Mouse (Mus musculus) heart, adult 2 months (tissue): ENCODE measurements around the gene Pimreg. TPM values are rescaled to one million over a fixed set of nuclear protein-coding genes. Genes with fewer than 3 reads are reported as not detected.

Experiments
- DNase-seq, 2 experiments: peaks; one replicate each; pipeline ENCODE4 v3.0.0; 2021
- H3K27ac ChIP-seq: fragments of 200-600 bp; 2 replicates; pipeline ENCODE4 v1.8.1; 2022
- H3K27me3 ChIP-seq: fragments of 200-500 bp; 2 replicates; pipeline ENCODE4 v1.6.1; 2012; ENCODE audit warnings: mild to moderate bottlenecking, low read length, inconsistent platforms, mixed read lengths; ENCODE audit not compliant: control insufficient read depth, insufficient read depth
- H3K36me3 ChIP-seq: fragments of 200-500 bp; 2 replicates; pipeline ENCODE4 v1.6.1; 2012; ENCODE audit warnings: low read length, inconsistent platforms; ENCODE audit not compliant: control insufficient read depth, insufficient read depth
- H3K4me1 ChIP-seq: fragments of 200-500 bp; 2 replicates; pipeline ENCODE4 v1.6.1; 2011; ENCODE audit warnings: low read length; ENCODE audit not compliant: control insufficient read depth, insufficient read depth
- H3K4me3 ChIP-seq: fragments of 200-600 bp; 2 replicates; pipeline ENCODE4 v1.8.1; 2022
- H3K79me2 ChIP-seq: fragments of 200-500 bp; replicated peaks from 2 replicates; pipeline ENCODE4 v1.6.1; 2012; ENCODE audit warnings: mild to moderate bottlenecking, inconsistent platforms, low read length, moderate library complexity, mixed read lengths; ENCODE audit not compliant: control insufficient read depth, insufficient read depth
- H3K9ac ChIP-seq: fragments of 200-500 bp; 2 replicates; pipeline ENCODE4 v1.6.1; 2012; ENCODE audit warnings: low read depth, mild to moderate bottlenecking, control low read depth, inconsistent platforms, low read length, mixed read lengths
- CTCF ChIP-seq: fragments of 200-600 bp; IDR thresholded peaks from 2 replicates; pipeline ENCODE4 v1.8.1; 2022; ENCODE audit warnings: antibody characterized with exemption, mild to moderate bottlenecking, moderate library complexity
- EP300 ChIP-seq: fragments of 200-500 bp; IDR thresholded peaks from 2 replicates; pipeline ENCODE4 v1.6.1; 2011; ENCODE audit warnings: low read depth, low read length, control low read depth; ENCODE audit not compliant: insufficient read depth
- POLR2A ChIP-seq: fragments of 200-500 bp; IDR thresholded peaks from 2 replicates; pipeline ENCODE4 v1.6.1; 2011; ENCODE audit warnings: mild to moderate bottlenecking, low read depth, low read length, control low read depth; ENCODE audit not compliant: insufficient read depth
- WGBS: fragments of 180-500 bp; shearing (Covaris S2); methylation state at CpG from one replicate; pipeline ENCODE4 v1.1.7; 2018; 5-methylcytosine and 5-hydroxymethylcytosine counted together
- intact Hi-C: fragments of 180-260 bp; cut with DNase I; formaldehyde crosslinking; loops from one replicate; pipeline ENCODE4 v1.15.1; 2025
- polyA plus RNA-seq: library from polyadenylated mRNA; depleted of rRNA; stranded (reverse); fragments of >200 nt; gene quantifications from 2 replicates; pipeline ENCODE4 v1.2.3, GENCODE M21; 2012; rRNA removed
- total RNA-seq, 2 experiments: library from RNA; stranded (reverse); gene quantifications; 2 replicates each; pipeline ENCODE4 v1.2.3; 2021

Gene Pimreg
- total and polyA plus RNA-seq, 3 experiments = 0.45 to 0.75 TPM; not detected in 1

- H3K27me3 ChIP-seq = no peaks in the 10 kb centered on the region
- H3K4me1 ChIP-seq = peaks cover 7% of the 10 kb centered on the region; the same call in 1 of the 2 replicates
- no peak for DNase-seq
- H3K36me3 ChIP-seq = no peaks in the 10 kb centered on the region
- TF ChIP-seq CTCF = no peak
- no peak for TF ChIP-seq EP300
- TF ChIP-seq POLR2A = no peak
- H3K79me2 ChIP-seq = no peaks in the 10 kb centered on the region
- H3K9ac ChIP-seq = no peak overlapping the region
- intact Hi-C loops = no loop called here
- 92% methylated on average over 4 of the region's 4 CpGs for WGBS
- H3K4me3 ChIP-seq = no peak overlapping the region
- no peak overlapping the region for H3K27ac ChIP-seq
These were observed 40.8 kb downstream of the Pimreg start for GRCm38 (mm10) chr11:72082601-72083000.

- no peaks in the 10 kb centered on the region for H3K27me3 ChIP-seq
- H3K79me2 ChIP-seq = no peaks in the 10 kb centered on the region
- H3K36me3 ChIP-seq = no peaks in the 10 kb centered on the region
- H3K4me3 ChIP-seq = no peak overlapping the region
- no peak overlapping the region for H3K27ac ChIP-seq
- no peak overlapping the region for H3K9ac ChIP-seq
- TF ChIP-seq POLR2A (no peak), CTCF (no peak), EP300 (no peak)
- WGBS = 98% methylated on average over 15 of the region's 15 CpGs
- intact Hi-C loops = no loop called here
- DNase-seq = no peak
- peaks cover 4% of the 10 kb centered on the region; the same call in 1 of the 2 replicates for H3K4me1 ChIP-seq
These were observed 42.5 kb downstream of the Pimreg start for GRCm38 (mm10) chr11:72084337-72084736.

DNA sequence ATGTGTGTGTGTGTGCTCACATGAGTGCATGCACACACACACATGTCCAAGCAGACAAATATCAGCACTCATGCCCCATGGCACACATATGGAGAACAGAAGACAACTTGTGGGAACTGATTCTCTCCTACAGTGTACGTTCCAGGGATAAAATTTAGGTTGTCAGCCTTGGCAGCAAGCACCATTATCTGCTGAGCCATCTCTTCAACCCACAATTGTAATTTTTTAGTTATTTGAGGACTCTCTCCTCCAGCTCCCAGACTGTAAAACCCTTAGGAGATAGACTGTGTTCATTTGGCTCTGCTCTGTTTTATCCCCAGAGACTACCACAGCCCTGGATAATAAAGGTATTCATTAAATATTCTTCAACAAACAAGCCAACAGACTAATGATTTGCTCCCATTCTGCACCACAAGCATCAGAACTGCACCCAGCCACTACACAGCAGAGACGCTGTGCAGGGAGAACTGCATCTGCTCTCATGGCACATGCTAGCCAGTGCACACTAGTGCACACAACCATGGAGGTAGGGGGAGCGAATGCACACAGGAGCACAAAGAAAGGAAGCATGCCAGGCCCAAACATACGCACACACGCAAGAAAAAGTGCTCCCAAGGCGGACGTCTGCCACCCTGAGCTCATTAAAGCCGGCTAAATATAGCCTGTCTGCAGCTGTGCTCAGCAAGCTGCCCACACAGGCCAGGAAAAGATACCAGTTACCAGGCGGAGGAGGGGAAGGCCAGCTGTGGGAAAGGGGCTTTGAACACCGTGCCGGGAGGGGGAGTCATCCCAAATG lies 44.6 kb downstream of the Pimreg start:
- TF ChIP-seq CTCF (no peak), EP300 (no peak), POLR2A (no peak)
- Histone ChIP-seq H3K36me3 (no peaks in the 10 kb centered on the region), H3K79me2 (no peaks in the 10 kb centered on the region), H3K27ac (no peak overlapping the region; the same call in 1 of the 2 replicates), H3K27me3 (no peaks in the 10 kb centered on the region), H3K4me1 (peaks cover 4% of the 10 kb centered on the region; the same call in 1 of the 2 replicates), H3K4me3 (no peak overlapping the region), H3K9ac (peak overlapping the region; percentile 34; the same call in 1 of the 2 replicates)
- 17% methylated on average over 11 of the region's 11 CpGs for WGBS
- intact Hi-C loops = no loop called here
- peak; percentile 34 to 39 for DNase-seq

DNA sequence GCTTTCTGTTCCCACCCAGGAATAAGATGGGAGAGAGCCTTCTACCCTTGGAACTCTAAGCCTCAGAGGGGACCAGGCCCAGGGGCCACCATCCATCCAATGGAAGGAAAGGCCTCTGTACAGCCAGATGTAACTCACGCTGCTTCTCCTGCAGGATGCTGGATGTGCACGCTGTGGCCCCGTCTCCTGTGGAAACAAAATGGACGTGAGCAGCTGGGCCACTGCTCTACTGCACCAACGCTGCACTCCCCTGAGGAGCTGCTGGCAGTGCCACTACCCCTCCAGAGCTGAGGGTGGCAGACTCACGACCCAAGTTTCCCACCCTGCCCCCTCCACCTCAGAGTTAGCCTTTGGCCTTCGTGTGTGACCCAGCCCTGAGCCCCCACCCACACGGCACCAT lies 50.6 kb downstream of the Pimreg start:
- WGBS = 58% methylated on average over 8 of the region's 8 CpGs
- H3K27ac ChIP-seq = no peak overlapping the region
- H3K4me3 ChIP-seq = no peak overlapping the region
- peaks cover 3% of the 10 kb centered on the region for H3K4me1 ChIP-seq
- TF ChIP-seq EP300 = no peak
- no peak for TF ChIP-seq CTCF
- no peak for TF ChIP-seq POLR2A
- H3K36me3 ChIP-seq = no peaks in the 10 kb centered on the region
- H3K79me2 ChIP-seq = no peaks in the 10 kb centered on the region
- DNase-seq = no peak
- intact Hi-C loops = no loop called here
- H3K9ac ChIP-seq = no peak overlapping the region
- H3K27me3 ChIP-seq = no peaks in the 10 kb centered on the region

- Histone ChIP-seq H3K9ac (no peak overlapping the region), H3K36me3 (no peaks in the 10 kb centered on the region), H3K79me2 (no peaks in the 10 kb centered on the region), H3K27me3 (no peaks in the 10 kb centered on the region), H3K4me1 (peaks cover 3% of the 10 kb centered on the region), H3K27ac (no peak overlapping the region), H3K4me3 (no peak overlapping the region)
- intact Hi-C loops = no loop called here
- WGBS = 37% methylated on average over 7 of the region's 7 CpGs
- peak; percentile 45 to 50 for DNase-seq
- TF ChIP-seq POLR2A (no peak), EP300 (no peak), CTCF (no peak)
These were observed 52.6 kb downstream of the Pimreg start for GRCm38 (mm10) chr11:72094442-72094841.

- Histone ChIP-seq H3K27me3 (no peaks in the 10 kb centered on the region), H3K9ac (no peak overlapping the region), H3K27ac (no peak overlapping the region), H3K79me2 (no peaks in the 10 kb centered on the region), H3K4me1 (peaks cover 3% of the 10 kb centered on the region), H3K36me3 (no peaks in the 10 kb centered on the region), H3K4me3 (no peak overlapping the region)
- no peak for TF ChIP-seq EP300
- TF ChIP-seq CTCF = no peak
- no peak for TF ChIP-seq POLR2A
- WGBS = 81% methylated on average over 3 of the region's 3 CpGs
- DNase-seq = no peak
- intact Hi-C loops = no loop called here
These were observed 54.2 kb downstream of the Pimreg start for GRCm38 (mm10) chr11:72095994-72096393.

Other genes with a start within 250 kb of the Pimreg start
- gene Aipl1, start 4.5 kb upstream of the Pimreg start, total RNA-seq = not detected
- 0.04 TPM in 1 of 2 replicates, not detected in the other for gene Aipl1, start 4.5 kb upstream of the Pimreg start, polyA plus RNA-seq
- 1 to 10 TPM; 1.2 to 2.0 TPM for gene Pitpnm3, start 93.7 kb downstream of the Pimreg start, total RNA-seq
- 5.1 TPM in 2 replicates for gene Pitpnm3, start 93.7 kb downstream of the Pimreg start, polyA plus RNA-seq
- under 1 TPM; 0.13 to 0.25 TPM for gene Gm43951, start 164.8 kb downstream of the Pimreg start, total RNA-seq
- 0.14 and 0.18 TPM in 2 replicates for gene Gm43951, start 164.8 kb downstream of the Pimreg start, polyA plus RNA-seq
- 1 to 10 TPM; 2.0 to 2.3 TPM for gene 4933427D14Rik, start 165.4 kb downstream of the Pimreg start, total RNA-seq
- 2.0 and 2.8 TPM in 2 replicates for gene 4933427D14Rik, start 165.4 kb downstream of the Pimreg start, polyA plus RNA-seq
- gene Txndc17, start 165.5 kb downstream of the Pimreg start, total RNA-seq = 10 to 100 TPM; 39.0 to 43.7 TPM
- 37.6 and 50.9 TPM in 2 replicates for gene Txndc17, start 165.5 kb downstream of the Pimreg start, polyA plus RNA-seq
- 10 to 100 TPM in 1 of 2 experiments, 1 to 10 TPM in 1; 9.6 to 10.9 TPM for gene Med31, start 173.6 kb downstream of the Pimreg start, total RNA-seq
- 9.1 and 10.8 TPM in 2 replicates for gene Med31, start 173.6 kb downstream of the Pimreg start, polyA plus RNA-seq
- not detected for gene Slc13a5, start 225.2 kb downstream of the Pimreg start, total RNA-seq
- gene Slc13a5, start 225.2 kb downstream of the Pimreg start, polyA plus RNA-seq = 0.06 and 0.09 TPM in 2 replicates